Mouse (Mus musculus): ENCODE measurements around the gene Fgfr2. TPM values are rescaled to one million over a fixed set of nuclear protein-coding genes. Genes with fewer than 3 reads are reported as not detected.
A peak's percentile ranks its signal among the peaks of the same experiment; 100 is the strongest.

The Fgfr2 gene
- polyA plus RNA-seq, 1 experiment from 2014 or later: 33.9 TPM

DNA sequence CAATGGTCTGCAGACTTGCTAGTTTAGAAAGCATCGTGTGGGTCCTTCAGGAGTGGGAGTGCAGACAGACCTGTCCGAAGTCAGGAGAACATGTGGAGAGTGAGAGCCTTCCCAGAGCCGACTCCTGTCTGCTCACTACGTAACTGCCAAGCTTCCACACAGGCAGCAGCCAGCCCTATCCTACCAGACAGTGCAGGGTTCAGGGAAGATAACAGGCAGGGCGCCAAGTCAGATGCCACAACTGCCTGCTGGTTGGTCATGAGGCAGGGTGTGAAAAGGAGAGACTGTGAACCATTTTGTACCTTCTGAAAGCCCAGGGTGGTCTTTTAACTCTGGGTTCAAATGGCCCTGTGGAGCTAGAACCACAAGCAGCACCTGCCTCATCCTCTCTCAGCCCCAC, 553.1 kb downstream of the Fgfr2 start:
- Histone ChIP-seq H3K9ac (peak overlapping the region; percentile 5; the same call in 1 of the 2 replicates), H3K4me1 (replicated peaks) (peaks cover 19% of the 10 kb centered on the region; the same call in 1 of the 2 replicates), H3K27ac (no peak overlapping the region), H3K4me3 (no peak overlapping the region), H3K4me2 (no peak overlapping the region), H3K27me3 (no peaks in the 10 kb centered on the region), H3K36me3 (peaks cover 7% of the 10 kb centered on the region), H3K9me3 (no peaks in the 10 kb centered on the region)
- WGBS: 92% methylated on average over 5 of the region's 5 CpGs
- no peak for ATAC-seq (ENCODE audit: low FRiP score)

DNA sequence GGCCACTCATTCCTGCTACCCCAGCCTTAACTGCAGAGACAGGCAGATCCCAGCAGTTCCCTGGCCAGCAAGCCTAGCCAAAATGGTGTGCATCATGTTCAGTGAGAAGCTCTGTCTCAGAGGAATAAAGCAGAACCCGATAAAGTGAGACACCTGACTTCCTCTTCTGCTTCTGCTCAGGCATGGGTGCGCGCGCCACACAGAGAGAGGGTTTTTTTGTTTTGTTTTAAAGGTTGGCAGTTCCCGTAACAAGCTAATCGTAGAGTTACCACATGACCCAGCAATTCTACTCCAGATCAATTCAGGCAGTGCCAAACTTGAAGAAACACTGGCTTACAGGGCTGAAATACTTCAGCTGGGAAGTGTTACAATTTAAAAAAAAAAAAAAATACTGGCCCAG, 554.3 kb downstream of the Fgfr2 start:
- 91% methylated on average over 6 of the region's 6 CpGs for WGBS
- H3K27me3 ChIP-seq: no peaks in the 10 kb centered on the region
- H3K4me2 ChIP-seq: no peak overlapping the region
- no peak overlapping the region for H3K27ac ChIP-seq
- H3K9me3 ChIP-seq: no peaks in the 10 kb centered on the region
- H3K9ac ChIP-seq: no peak overlapping the region
- H3K4me3 ChIP-seq: no peak overlapping the region
- H3K36me3 ChIP-seq: peaks cover 11% of the 10 kb centered on the region
- no peak for ATAC-seq (ENCODE audit: low FRiP score)
- H3K4me1 ChIP-seq (replicated peaks): peaks cover 16% of the 10 kb centered on the region; the same call in 1 of the 2 replicates

DNA sequence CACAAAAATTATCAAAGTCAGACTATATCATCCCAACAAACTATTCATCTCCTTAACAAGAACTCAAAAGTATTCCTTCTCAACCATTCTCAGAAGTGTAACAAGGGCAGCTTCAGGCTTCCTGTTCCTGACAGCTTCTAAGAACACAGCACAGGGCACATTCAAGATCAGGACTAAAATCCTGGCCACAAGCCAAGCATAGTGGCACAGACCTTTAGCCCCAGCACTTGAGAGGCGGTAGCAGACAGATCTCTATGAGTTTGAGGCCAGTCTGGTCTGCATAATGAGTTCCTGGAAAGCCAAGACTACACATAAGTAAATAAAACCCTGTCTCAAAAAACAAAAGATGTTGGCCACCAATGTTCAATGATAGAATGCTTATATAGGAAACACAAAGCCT, 557.3 kb downstream of the Fgfr2 start:
- H3K4me1 ChIP-seq (replicated peaks): peaks cover 6% of the 10 kb centered on the region; the same call in 1 of the 2 replicates
- WGBS: 56% methylated on average over 1 of the region's 1 CpGs
- H3K9me3 ChIP-seq: no peaks in the 10 kb centered on the region
- no peak for ATAC-seq (ENCODE audit: low FRiP score)
- no peak overlapping the region for H3K27ac ChIP-seq
- no peak overlapping the region for H3K4me2 ChIP-seq
- no peak overlapping the region for H3K9ac ChIP-seq
- H3K4me3 ChIP-seq: no peak overlapping the region
- H3K27me3 ChIP-seq: no peaks in the 10 kb centered on the region
- H3K36me3 ChIP-seq: peaks cover 38% of the 10 kb centered on the region

DNA sequence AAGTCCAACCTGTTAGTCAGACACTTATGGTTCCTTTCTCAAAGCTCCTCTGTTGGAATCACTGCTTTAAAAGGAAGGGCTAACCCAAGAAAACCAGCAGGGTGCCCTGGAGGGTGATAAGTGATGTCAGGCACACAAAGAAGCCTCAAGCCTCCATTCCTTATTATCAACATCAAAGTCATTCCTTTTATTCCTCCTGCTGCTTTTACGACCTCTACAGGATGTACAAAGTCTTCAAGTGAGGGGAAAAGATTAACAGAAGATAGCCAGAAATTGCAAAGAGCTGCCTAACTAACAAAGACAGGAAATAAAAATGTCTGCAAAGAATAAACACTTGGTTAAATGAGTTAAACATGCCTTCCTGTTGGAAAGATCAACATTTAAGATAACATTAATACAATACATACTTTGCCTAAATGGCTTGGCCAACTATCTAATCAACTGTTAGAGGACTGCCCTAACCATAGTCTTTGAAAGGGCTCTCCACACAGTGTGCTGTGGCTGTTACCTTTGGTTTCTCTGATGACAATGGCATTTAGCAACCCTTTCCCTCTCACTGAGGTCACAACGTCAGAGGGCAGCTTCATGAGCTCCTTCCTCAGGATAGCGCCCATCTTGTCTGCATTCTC, 563.9 kb downstream of the Fgfr2 start:
- Histone ChIP-seq H3K9ac (no peak overlapping the region), H3K27me3 (no peaks in the 10 kb centered on the region), H3K4me2 (no peak overlapping the region), H3K4me3 (no peak overlapping the region), H3K27ac (no peak overlapping the region), H3K4me1 (replicated peaks) (no peaks in the 10 kb centered on the region), H3K36me3 (peaks cover 65% of the 10 kb centered on the region), H3K9me3 (no peaks in the 10 kb centered on the region)
- ATAC-seq (ENCODE audit: low FRiP score): no peak
- 57% methylated on average over 3 of the region's 3 CpGs for WGBS

DNA sequence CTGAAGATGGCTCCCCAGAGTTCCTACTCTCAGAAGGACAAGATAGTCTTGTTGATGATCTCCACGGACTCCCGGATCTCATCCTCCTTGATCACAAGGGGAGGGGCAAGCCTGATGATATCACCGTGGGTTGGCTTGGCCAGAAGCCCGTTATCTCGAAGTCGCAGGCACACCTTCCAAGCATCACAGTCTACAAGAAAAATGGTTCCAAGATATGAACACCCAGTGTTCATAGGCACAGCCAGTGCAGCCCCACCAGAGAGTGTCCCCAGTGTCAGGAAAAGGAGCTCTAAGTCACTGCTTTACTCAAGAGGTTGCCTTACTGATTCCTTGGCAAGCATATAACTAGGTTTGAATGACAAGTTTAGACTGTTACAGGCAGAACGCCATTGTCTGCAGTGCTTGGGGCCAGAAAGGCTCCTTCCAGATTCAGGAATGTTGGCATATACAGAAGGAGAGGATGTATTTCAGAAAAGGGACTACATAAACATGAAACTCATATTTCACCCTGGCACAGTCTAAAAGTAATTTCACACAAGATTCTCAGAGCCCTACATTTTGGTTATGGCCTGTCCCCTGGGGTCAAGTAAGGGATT, 564.9 kb downstream of the Fgfr2 start:
- 94% methylated on average over 7 of the region's 7 CpGs for WGBS
- H3K27me3 ChIP-seq: no peaks in the 10 kb centered on the region
- H3K4me3 ChIP-seq: no peak overlapping the region
- H3K9ac ChIP-seq: no peak overlapping the region
- H3K36me3 ChIP-seq: peaks cover 55% of the 10 kb centered on the region
- peaks cover 3% of the 10 kb centered on the region; the same call in 1 of the 2 replicates for H3K4me1 ChIP-seq (replicated peaks)
- no peak for ATAC-seq (ENCODE audit: low FRiP score)
- H3K27ac ChIP-seq: no peak overlapping the region
- no peak overlapping the region for H3K4me2 ChIP-seq
- no peaks in the 10 kb centered on the region for H3K9me3 ChIP-seq

DNA sequence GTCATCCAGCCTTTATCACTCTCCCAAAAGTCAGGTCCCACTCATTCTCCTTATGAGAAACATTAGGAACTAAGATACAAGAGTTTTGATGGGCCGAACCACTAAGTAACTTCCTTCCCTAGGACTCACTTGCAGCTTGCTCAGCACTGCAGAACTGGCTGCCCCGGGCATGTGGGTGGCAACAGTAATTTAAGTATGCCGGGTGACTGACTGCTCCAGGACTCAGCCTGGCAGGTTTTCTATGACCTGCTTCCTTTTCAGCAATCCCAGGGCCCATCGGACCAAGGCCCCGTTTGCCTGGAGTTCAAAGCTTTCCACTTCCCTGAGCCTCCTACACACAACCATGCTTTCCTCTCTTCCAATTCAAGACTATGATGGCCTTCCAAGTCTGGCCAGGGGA, 566.6 kb downstream of the Fgfr2 start:
- H3K9ac ChIP-seq: no peak overlapping the region
- no peaks in the 10 kb centered on the region for H3K9me3 ChIP-seq
- H3K36me3 ChIP-seq: peaks cover 40% of the 10 kb centered on the region
- no peaks in the 10 kb centered on the region for H3K27me3 ChIP-seq
- no peak overlapping the region for H3K27ac ChIP-seq
- peaks cover 3% of the 10 kb centered on the region; the same call in 1 of the 2 replicates for H3K4me1 ChIP-seq (replicated peaks)
- no peak overlapping the region for H3K4me2 ChIP-seq
- no peak overlapping the region for H3K4me3 ChIP-seq
- WGBS: 89% methylated on average over 5 of the region's 5 CpGs
- no peak for ATAC-seq (ENCODE audit: low FRiP score)

DNA sequence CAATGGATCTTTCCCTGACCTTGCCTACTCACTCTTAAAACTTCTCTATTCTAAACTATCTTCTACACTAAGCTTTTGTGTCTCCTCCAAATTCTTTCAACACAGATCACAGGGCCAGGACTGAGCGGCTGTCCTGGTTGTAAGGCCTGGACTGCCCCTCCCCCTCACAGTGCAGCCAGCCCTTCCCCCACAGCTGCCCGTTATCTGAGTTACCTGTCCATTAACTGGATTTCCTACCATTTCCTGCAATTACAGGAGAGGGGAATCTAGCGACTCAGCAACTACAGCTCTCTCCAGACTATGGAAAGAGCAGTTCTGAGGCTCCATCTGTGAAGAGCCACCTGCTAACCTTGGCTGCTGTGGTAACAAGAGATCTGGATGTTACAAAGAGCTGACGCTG, 567.2 kb downstream of the Fgfr2 start:
- no peak for ATAC-seq (ENCODE audit: low FRiP score)

DNA sequence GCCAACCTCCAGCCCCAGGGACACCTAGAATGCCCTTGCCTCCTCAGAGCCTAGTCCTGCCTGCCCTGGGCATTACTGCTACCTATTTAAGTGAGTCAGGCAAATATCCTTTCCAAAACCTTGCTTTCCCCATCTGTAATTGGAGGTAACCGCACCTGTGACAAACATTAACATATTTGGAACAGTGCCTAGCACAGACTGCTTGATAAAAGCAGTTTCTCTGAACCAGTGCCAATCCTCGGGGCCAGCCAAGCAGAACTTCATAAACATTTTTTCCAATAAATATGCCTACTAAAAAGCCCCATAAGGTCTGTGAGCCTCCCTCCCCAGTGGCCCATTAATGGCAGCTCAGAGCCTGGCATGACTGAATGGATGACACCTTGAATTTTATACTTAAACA, 569.1 kb downstream of the Fgfr2 start:
- H3K4me3 ChIP-seq: no peak overlapping the region
- H3K9me3 ChIP-seq: no peaks in the 10 kb centered on the region
- H3K4me2 ChIP-seq: no peak overlapping the region
- H3K27ac ChIP-seq: no peak overlapping the region
- no peak overlapping the region for H3K9ac ChIP-seq
- no peak for ATAC-seq (ENCODE audit: low FRiP score)
- 70% methylated on average over 2 of the region's 2 CpGs for WGBS
- no peaks in the 10 kb centered on the region for H3K27me3 ChIP-seq
- H3K4me1 ChIP-seq (replicated peaks): peaks cover 10% of the 10 kb centered on the region
- peaks cover 17% of the 10 kb centered on the region for H3K36me3 ChIP-seq

More for the DNA sequence above, 567.2 kb downstream of the Fgfr2 start:
- WGBS: 42% methylated on average over 4 of the region's 4 CpGs
- Histone ChIP-seq H3K9ac (no peak overlapping the region), H3K4me1 (replicated peaks) (peaks cover 10% of the 10 kb centered on the region), H3K4me2 (no peak overlapping the region), H3K9me3 (no peaks in the 10 kb centered on the region), H3K36me3 (peaks cover 34% of the 10 kb centered on the region), H3K4me3 (no peak overlapping the region), H3K27me3 (no peaks in the 10 kb centered on the region), H3K27ac (no peak overlapping the region)

DNA sequence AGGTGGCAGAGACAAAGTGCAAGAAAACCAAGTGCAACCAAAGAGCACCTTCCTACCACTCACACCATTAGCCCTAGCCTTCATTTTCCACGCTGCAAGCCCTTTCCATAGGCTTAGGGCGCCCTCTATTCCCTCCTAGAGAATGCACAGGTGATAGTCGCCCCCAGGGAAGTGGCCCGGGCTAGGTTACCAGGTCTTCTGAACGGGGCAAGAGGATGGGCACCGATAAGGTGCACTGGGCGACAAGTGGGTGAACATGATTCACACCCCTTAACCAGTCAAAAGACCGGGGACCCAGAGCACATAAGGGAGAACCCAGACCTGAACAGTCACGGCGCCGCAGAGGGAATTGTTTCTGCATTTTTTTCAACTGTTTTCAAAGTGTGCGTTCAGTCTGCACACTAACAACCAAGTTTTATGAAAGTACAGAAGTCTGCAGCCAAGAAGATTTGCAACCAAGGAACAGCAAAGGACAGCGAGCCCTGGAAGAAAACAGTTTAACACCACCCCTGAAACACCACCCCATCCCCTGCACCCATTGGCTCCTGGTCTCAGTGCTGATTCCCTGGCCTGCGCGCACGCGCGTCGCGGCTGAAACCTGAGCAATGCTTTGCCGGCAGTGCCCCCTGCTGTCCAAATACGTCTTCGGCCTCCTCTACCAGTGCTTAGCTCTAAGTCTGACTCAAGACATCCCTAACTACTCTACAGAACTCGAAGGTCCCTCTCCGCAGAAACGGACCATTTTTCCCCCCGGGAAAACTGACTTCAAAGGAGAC, 571.6 kb downstream of the Fgfr2 start:
- Histone ChIP-seq H3K4me3 (peak overlapping the region; percentile 46), H3K36me3 (no peaks in the 10 kb centered on the region), H3K4me1 (replicated peaks) (peaks cover 10% of the 10 kb centered on the region), H3K9me3 (no peaks in the 10 kb centered on the region), H3K27ac (no peak overlapping the region), H3K4me2 (peak overlapping the region; percentile 72), H3K27me3 (no peaks in the 10 kb centered on the region), H3K9ac (peak overlapping the region; percentile 65)
- WGBS: 1% methylated on average over 27 of the region's 27 CpGs
- ATAC-seq (ENCODE audit: low FRiP score): peak; percentile 96

DNA sequence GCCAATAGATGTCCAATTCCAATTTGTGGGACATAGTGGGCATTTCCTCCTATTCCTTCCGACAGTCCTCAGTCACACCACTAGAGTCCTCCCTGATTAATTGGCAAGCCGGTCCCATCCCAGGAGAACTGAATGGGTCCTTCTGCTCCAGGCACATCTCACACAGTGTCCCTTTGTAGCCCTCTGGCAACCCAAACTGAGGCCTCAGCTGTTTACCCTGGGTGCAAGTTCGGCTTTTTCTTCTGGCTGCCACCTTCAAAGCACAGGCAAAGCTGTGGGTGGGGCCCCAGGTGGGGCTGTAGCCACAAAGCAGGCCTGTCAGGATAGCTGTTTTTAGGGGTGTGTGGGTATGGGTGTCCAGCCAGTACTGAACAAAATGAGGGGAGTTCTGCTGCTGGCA, 576.0 kb downstream of the Fgfr2 start:
- no peak for ATAC-seq (ENCODE audit: low FRiP score)
- H3K4me1 ChIP-seq (replicated peaks): peaks cover 14% of the 10 kb centered on the region
- no peaks in the 10 kb centered on the region for H3K36me3 ChIP-seq
- H3K9me3 ChIP-seq: no peaks in the 10 kb centered on the region
- H3K9ac ChIP-seq: no peak overlapping the region
- no peaks in the 10 kb centered on the region for H3K27me3 ChIP-seq
- no peak overlapping the region for H3K4me2 ChIP-seq
- no peak overlapping the region for H3K27ac ChIP-seq
- 61% methylated on average over 3 of the region's 3 CpGs for WGBS
- H3K4me3 ChIP-seq: no peak overlapping the region

DNA sequence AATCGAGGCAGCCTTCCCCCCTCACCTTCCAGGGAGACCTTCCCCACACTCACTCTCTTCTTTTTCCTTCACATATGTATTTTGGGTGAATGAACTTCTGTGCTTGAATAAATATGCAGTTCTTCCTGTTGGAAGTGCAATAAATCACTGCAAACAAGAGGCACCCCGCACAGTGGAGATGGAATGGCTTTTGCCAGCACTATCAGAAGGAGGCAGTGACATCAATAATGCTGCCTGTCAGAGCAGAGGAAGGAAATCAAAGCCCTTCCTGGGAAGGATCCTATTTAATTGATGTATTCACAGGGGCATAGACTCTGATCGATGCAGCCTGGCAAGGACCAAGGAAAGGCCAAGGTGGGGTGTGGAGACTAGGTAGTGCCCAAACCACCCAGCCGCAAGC, 580.7 kb downstream of the Fgfr2 start:
- no peak overlapping the region for H3K9ac ChIP-seq
- H3K4me2 ChIP-seq: no peak overlapping the region
- no peaks in the 10 kb centered on the region for H3K36me3 ChIP-seq
- no peak overlapping the region for H3K4me3 ChIP-seq
- H3K27me3 ChIP-seq: no peaks in the 10 kb centered on the region
- no peaks in the 10 kb centered on the region for H3K9me3 ChIP-seq
- H3K4me1 ChIP-seq (replicated peaks): peaks cover 12% of the 10 kb centered on the region
- no peak for ATAC-seq (ENCODE audit: low FRiP score)
- 56% methylated on average over 4 of the region's 4 CpGs for WGBS
- H3K27ac ChIP-seq: peak overlapping the region; percentile 56; the same call in 1 of the 2 replicates

DNA sequence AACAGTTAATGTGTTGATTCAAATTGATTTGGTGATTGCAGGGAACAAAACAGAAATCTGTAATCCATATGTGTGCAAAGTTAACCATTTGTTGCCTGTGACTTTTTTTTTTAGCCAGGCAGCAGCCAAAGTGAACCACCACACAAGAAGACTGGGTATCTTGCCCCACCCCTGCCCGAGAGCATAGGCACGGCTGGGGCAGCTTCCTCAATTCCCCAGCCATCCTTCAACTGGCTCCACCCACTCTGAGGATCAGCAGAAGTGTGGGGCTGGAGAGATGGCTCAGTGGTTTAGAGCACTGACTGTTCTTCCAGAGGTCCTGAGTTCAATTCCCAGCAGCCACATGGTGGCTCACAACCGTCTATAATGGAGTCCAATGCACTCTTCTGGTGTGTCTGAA, 581.6 kb downstream of the Fgfr2 start:
- ATAC-seq (ENCODE audit: low FRiP score): no peak
- Histone ChIP-seq H3K36me3 (no peaks in the 10 kb centered on the region), H3K4me3 (no peak overlapping the region), H3K9me3 (no peaks in the 10 kb centered on the region), H3K4me2 (no peak overlapping the region), H3K4me1 (replicated peaks) (peaks cover 12% of the 10 kb centered on the region), H3K27ac (no peak overlapping the region), H3K27me3 (no peaks in the 10 kb centered on the region), H3K9ac (no peak overlapping the region)
- 66% methylated on average over 3 of the region's 3 CpGs for WGBS
